Mouse (Mus musculus): Measurements from ENCODE around the gene Med13l. TPM values are rescaled to one million over a fixed set of nuclear protein-coding genes. Genes with fewer than 3 reads are reported as not detected.

Med13l gene
- polyA plus RNA-seq, 1 experiment from 2014 or later: 14.6 TPM

DNA sequence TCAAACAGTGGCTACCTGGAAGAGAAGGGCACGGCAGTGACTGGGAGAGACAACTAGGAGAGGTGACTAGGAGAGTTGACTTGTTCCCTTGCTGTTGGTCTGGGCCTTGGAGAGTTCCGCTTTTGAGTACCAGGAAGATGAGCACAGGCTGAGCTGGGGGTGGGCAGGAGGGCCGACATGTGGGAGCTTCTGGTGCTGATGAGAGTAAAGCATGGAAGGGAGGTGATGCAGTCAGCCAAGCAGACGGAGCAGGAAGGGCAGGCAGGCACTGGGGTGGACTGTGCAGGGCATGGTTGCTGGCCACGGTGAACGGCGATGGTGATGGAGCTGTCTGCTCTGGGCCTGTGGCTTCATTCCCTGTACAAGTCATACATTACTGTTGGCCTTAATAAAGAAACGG lies 172.2 kb downstream of the Med13l start:
- Histone ChIP-seq H3K36me3 (ENCODE audit: control insufficient read depth, insufficient read depth, low read length) (peaks cover 72% of the 10 kb centered on the region), H3K4me2 (ENCODE audit: low read length) (no peak overlapping the region), H3K4me3 (ENCODE audit: low read depth, low read length) (no peak overlapping the region), H3K9ac (ENCODE audit: low read length) (no peak overlapping the region), H3K4me1 (ENCODE audit: control insufficient read depth, insufficient read depth, low read length) (no peaks in the 10 kb centered on the region), H3K27me3 (replicated peaks; ENCODE audit: control insufficient read depth, insufficient read depth, low read length) (no peaks in the 10 kb centered on the region), H3K27ac (ENCODE audit: low read depth, low read length) (no peak overlapping the region), H3K9me3 (replicated peaks; ENCODE audit: control insufficient read depth, low read length) (no peaks in the 10 kb centered on the region)
- DNase-seq (ENCODE audit: low spot score): no peak
- 90% methylated on average over 8 of the region's 8 CpGs for WGBS
- ATAC-seq: no peak

GRCm38 (mm10) chr5:118733566-118733965 lies 173.1 kb downstream of the Med13l start:
- ATAC-seq (no peak), DNase-seq (ENCODE audit: low spot score) (no peak)
- no peak overlapping the region for H3K27ac ChIP-seq (ENCODE audit: low read depth, low read length)
- H3K36me3 ChIP-seq (ENCODE audit: control insufficient read depth, insufficient read depth, low read length): peaks cover 71% of the 10 kb centered on the region
- H3K9ac ChIP-seq (ENCODE audit: low read length): no peak overlapping the region; the same call in 1 of the 2 replicates
- no peaks in the 10 kb centered on the region for H3K4me1 ChIP-seq (ENCODE audit: control insufficient read depth, insufficient read depth, low read length)
- no peaks in the 10 kb centered on the region for H3K9me3 ChIP-seq (replicated peaks; ENCODE audit: control insufficient read depth, low read length)
- WGBS: 91% methylated on average over 4 of the region's 4 CpGs
- H3K4me2 ChIP-seq (ENCODE audit: low read length): no peak overlapping the region
- no peaks in the 10 kb centered on the region for H3K27me3 ChIP-seq (replicated peaks; ENCODE audit: control insufficient read depth, insufficient read depth, low read length)
- H3K4me3 ChIP-seq (ENCODE audit: low read depth, low read length): no peak overlapping the region

GRCm38 (mm10) chr5:118734455-118734854 lies 174.0 kb downstream of the Med13l start:
- Histone ChIP-seq H3K9ac (ENCODE audit: low read length) (no peak overlapping the region), H3K27me3 (replicated peaks; ENCODE audit: control insufficient read depth, insufficient read depth, low read length) (no peaks in the 10 kb centered on the region), H3K9me3 (replicated peaks; ENCODE audit: control insufficient read depth, low read length) (0 out of 2 replicates have a peak, but pooled peaks cover under 1% of the 10 kb centered on the region), H3K4me3 (ENCODE audit: low read depth, low read length) (no peak overlapping the region), H3K36me3 (ENCODE audit: control insufficient read depth, insufficient read depth, low read length) (peaks cover 71% of the 10 kb centered on the region), H3K27ac (ENCODE audit: low read depth, low read length) (no peak overlapping the region), H3K4me1 (ENCODE audit: control insufficient read depth, insufficient read depth, low read length) (no peaks in the 10 kb centered on the region), H3K4me2 (ENCODE audit: low read length) (no peak overlapping the region)
- 82% methylated on average over 9 of the region's 9 CpGs for WGBS
- ATAC-seq (no peak), DNase-seq (ENCODE audit: low spot score) (no peak)

- 94% methylated on average over 8 of the region's 8 CpGs for WGBS
- Histone ChIP-seq H3K36me3 (ENCODE audit: control insufficient read depth, insufficient read depth, low read length) (peaks cover 70% of the 10 kb centered on the region), H3K27me3 (replicated peaks; ENCODE audit: control insufficient read depth, insufficient read depth, low read length) (no peaks in the 10 kb centered on the region), H3K4me2 (ENCODE audit: low read length) (no peak overlapping the region), H3K9me3 (replicated peaks; ENCODE audit: control insufficient read depth, low read length) (peaks cover 10% of the 10 kb centered on the region), H3K27ac (ENCODE audit: low read depth, low read length) (no peak overlapping the region), H3K4me1 (ENCODE audit: control insufficient read depth, insufficient read depth, low read length) (no peaks in the 10 kb centered on the region), H3K4me3 (ENCODE audit: low read depth, low read length) (no peak overlapping the region), H3K9ac (ENCODE audit: low read length) (no peak overlapping the region)
- ATAC-seq (no peak), DNase-seq (ENCODE audit: low spot score) (no peak)
Observed at GRCm38 (mm10) chr5:118735738-118736137, 175.3 kb downstream of the Med13l start.

DNA sequence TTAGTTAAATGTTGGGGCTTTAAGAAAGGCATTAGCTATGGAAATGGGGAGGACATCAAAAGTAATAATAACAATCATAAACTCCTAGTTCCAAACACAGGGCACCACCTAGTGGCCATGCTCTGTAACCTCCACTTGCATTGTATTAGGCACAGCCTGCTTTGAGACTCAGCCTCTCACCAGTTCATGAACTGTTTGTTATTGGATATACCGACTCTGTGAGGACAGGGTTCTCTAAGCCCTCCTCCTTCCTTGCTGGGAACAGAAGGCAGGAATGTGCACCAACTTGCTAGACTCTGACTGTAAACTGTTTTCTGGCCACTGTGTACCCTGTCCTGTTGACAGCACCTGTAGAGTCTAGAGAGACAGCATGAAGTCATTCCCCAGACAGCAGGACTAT lies 177.1 kb downstream of the Med13l start:
- ATAC-seq: peak; percentile 48; the same call in 1 of the 2 replicates
- 49% methylated on average over 1 of the region's 1 CpGs for WGBS

DNA sequence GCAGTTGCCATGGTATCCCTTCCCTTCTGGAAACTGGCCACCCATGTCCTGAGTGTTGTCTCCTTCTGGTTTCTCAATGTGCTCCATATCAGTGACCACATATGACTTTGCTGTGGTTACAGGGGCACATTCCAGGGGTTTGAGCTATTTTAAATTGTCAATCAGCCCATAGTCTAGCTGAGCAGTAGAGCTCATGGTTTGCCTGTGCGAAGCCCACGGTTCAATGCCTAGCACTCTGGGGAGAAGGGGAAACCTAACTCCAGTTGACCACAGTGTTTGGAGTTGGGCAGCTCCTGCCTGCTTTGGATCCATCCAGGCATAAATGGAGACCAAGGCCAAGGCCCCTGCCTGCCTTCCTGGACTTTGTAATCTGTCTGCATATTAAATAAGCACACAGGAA lies 182.6 kb downstream of the Med13l start:
- H3K9ac ChIP-seq (ENCODE audit: low read length): no peak overlapping the region
- peaks cover 93% of the 10 kb centered on the region for H3K36me3 ChIP-seq (ENCODE audit: control insufficient read depth, insufficient read depth, low read length)
- H3K4me3 ChIP-seq (ENCODE audit: low read depth, low read length): no peak overlapping the region
- 96% methylated on average over 2 of the region's 2 CpGs for WGBS
- DNase-seq (ENCODE audit: low spot score) (no peak), ATAC-seq (no peak)
- H3K4me1 ChIP-seq (ENCODE audit: control insufficient read depth, insufficient read depth, low read length): no peaks in the 10 kb centered on the region
- no peaks in the 10 kb centered on the region for H3K27me3 ChIP-seq (replicated peaks; ENCODE audit: control insufficient read depth, insufficient read depth, low read length)
- H3K9me3 ChIP-seq (replicated peaks; ENCODE audit: control insufficient read depth, low read length): peaks cover 10% of the 10 kb centered on the region
- H3K27ac ChIP-seq (ENCODE audit: low read depth, low read length): no peak overlapping the region
- H3K4me2 ChIP-seq (ENCODE audit: low read length): no peak overlapping the region

More for the DNA sequence above, 177.1 kb downstream of the Med13l start:
- Histone ChIP-seq H3K36me3 (ENCODE audit: control insufficient read depth, insufficient read depth, low read length) (peaks cover 79% of the 10 kb centered on the region), H3K4me1 (ENCODE audit: control insufficient read depth, insufficient read depth, low read length) (no peaks in the 10 kb centered on the region), H3K27me3 (replicated peaks; ENCODE audit: control insufficient read depth, insufficient read depth, low read length) (no peaks in the 10 kb centered on the region), H3K27ac (ENCODE audit: low read depth, low read length) (no peak overlapping the region), H3K9me3 (replicated peaks; ENCODE audit: control insufficient read depth, low read length) (peaks cover 10% of the 10 kb centered on the region), H3K9ac (ENCODE audit: low read length) (no peak overlapping the region), H3K4me3 (ENCODE audit: low read depth, low read length) (no peak overlapping the region), H3K4me2 (ENCODE audit: low read length) (no peak overlapping the region)
- peak; percentile 80 for DNase-seq (ENCODE audit: low spot score)

GRCm38 (mm10) chr5:118747026-118747425 lies 186.5 kb downstream of the Med13l start:
- Histone ChIP-seq H3K4me2 (ENCODE audit: low read length) (no peak overlapping the region), H3K4me1 (ENCODE audit: control insufficient read depth, insufficient read depth, low read length) (no peaks in the 10 kb centered on the region), H3K27me3 (replicated peaks; ENCODE audit: control insufficient read depth, insufficient read depth, low read length) (no peaks in the 10 kb centered on the region), H3K4me3 (ENCODE audit: low read depth, low read length) (no peak overlapping the region), H3K9me3 (replicated peaks; ENCODE audit: control insufficient read depth, low read length) (no peaks in the 10 kb centered on the region), H3K27ac (ENCODE audit: low read depth, low read length) (no peak overlapping the region), H3K36me3 (ENCODE audit: control insufficient read depth, insufficient read depth, low read length) (peaks cover 92% of the 10 kb centered on the region), H3K9ac (ENCODE audit: low read length) (no peak overlapping the region)
- 89% methylated on average over 10 of the region's 10 CpGs for WGBS
- ATAC-seq (no peak), DNase-seq (ENCODE audit: low spot score) (no peak)

DNA sequence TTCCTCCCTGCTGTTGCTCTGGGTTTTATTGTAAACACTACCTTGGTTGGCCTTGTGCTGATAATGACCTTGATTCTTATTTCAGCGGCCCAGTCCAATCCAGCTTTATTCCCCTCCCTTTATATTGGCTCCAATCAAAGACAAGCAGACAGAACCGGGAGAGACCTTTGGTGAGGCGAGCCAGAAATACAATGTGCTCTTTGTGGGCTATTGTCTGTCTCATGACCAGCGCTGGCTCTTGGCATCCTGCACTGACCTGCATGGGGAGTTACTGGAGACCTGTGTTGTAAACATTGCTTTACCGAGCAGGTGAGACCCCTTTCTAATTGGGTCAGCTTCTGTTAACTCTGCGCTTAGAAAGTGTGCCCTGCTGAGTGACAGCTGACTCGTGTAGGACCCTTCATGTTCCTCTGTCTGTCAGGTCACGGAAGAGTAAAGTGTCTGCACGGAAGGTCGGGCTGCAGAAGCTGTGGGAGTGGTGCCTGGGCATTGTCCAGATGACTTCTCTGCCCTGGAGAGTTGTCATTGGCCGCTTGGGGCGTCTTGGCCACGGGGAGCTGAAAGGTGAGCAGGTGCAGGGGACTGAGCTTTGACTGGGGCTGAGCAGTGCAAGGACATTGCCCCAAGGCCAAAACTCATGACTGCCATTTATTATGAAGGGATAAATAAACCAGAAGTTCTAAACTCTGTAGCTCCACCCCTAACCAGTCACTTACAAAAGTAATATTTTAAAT lies 191.1 kb downstream of the Med13l start:
- WGBS: 62% methylated on average over 13 of the region's 13 CpGs
- no peak for ATAC-seq
- H3K36me3 ChIP-seq (ENCODE audit: control insufficient read depth, insufficient read depth, low read length): peaks cover 89% of the 10 kb centered on the region
- no peak overlapping the region for H3K27ac ChIP-seq (ENCODE audit: low read depth, low read length)
- no peak overlapping the region for H3K4me3 ChIP-seq (ENCODE audit: low read depth, low read length)
- no peaks in the 10 kb centered on the region for H3K4me1 ChIP-seq (ENCODE audit: control insufficient read depth, insufficient read depth, low read length)
- no peak overlapping the region for H3K4me2 ChIP-seq (ENCODE audit: low read length)
- H3K9ac ChIP-seq (ENCODE audit: low read length): no peak overlapping the region
- no peaks in the 10 kb centered on the region for H3K27me3 ChIP-seq (replicated peaks; ENCODE audit: control insufficient read depth, insufficient read depth, low read length)
- DNase-seq (ENCODE audit: low spot score): no peak
- H3K9me3 ChIP-seq (replicated peaks; ENCODE audit: control insufficient read depth, low read length): no peaks in the 10 kb centered on the region

GRCm38 (mm10) chr5:118752868-118753267 lies 192.4 kb downstream of the Med13l start:
- no peak overlapping the region for H3K4me3 ChIP-seq (ENCODE audit: low read depth, low read length)
- no peak overlapping the region for H3K27ac ChIP-seq (ENCODE audit: low read depth, low read length)
- ATAC-seq (peak; percentile 46; the same call in 1 of the 2 replicates), DNase-seq (ENCODE audit: low spot score) (peak; percentile 42)
- H3K4me1 ChIP-seq (ENCODE audit: control insufficient read depth, insufficient read depth, low read length): no peaks in the 10 kb centered on the region
- peaks cover 92% of the 10 kb centered on the region for H3K36me3 ChIP-seq (ENCODE audit: control insufficient read depth, insufficient read depth, low read length)
- no peaks in the 10 kb centered on the region for H3K9me3 ChIP-seq (replicated peaks; ENCODE audit: control insufficient read depth, low read length)
- H3K4me2 ChIP-seq (ENCODE audit: low read length): no peak overlapping the region
- no peaks in the 10 kb centered on the region for H3K27me3 ChIP-seq (replicated peaks; ENCODE audit: control insufficient read depth, insufficient read depth, low read length)
- 86% methylated on average over 3 of the region's 3 CpGs for WGBS
- no peak overlapping the region for H3K9ac ChIP-seq (ENCODE audit: low read length)
